ENCODE assay signal across 20 mouse cellular contexts in genomic region chr4:149283018-149283417, GRCm38 (mm10). TPM values are rescaled to one million over a fixed set of nuclear protein-coding genes. Genes with fewer than 3 reads are reported as not detected.
DNase-seq lines count a peak whose midpoint lies in the region; ATAC-seq and TF ChIP-seq lines count a peak whose summit lies in the region.
"Had no signal": no experiment of that assay in that cellular context is flagged by ENCODE, and none has a peak within 500 bp of the region (broad histone marks: within the 10 kb centered on the region; RNA-seq: fewer than 3 reads in every experiment).

No protein-coding gene starts in this region.

- no peaks in the 10 kb centered on the region for H3K27me3 ChIP-seq in forebrain, embryonic 16.5 days (replicated peaks; ENCODE audit: control insufficient read depth, insufficient read depth, low read length)
- H3K27me3 ChIP-seq: heart, embryonic 13.5 days had no signal

- H3K9ac ChIP-seq in forebrain, embryonic 16.5 days (replicated peaks; ENCODE audit: low read depth, low read length): no peak overlapping the region
- H3K9ac ChIP-seq: heart, embryonic 13.5 days had no signal

- no peak for TF ChIP-seq POLR2A in embryonic fibroblast, embryonic 13.5 days (IDR thresholded peaks at IDR 0.05; ENCODE audit: low read depth, low read length)

- peak overlapping the region; percentile 54; the same call in 1 of the 2 replicates for H3K27ac ChIP-seq in layer of hippocampus, adult 2 months
- H3K27ac ChIP-seq in embryonic fibroblast, embryonic 13.5 days (ENCODE audit: insufficient read depth, low read length): 0 out of 2 replicates have a peak overlapping the region, but pooled peaks have one; percentile 32
- no peak overlapping the region for H3K27ac ChIP-seq in forebrain, embryonic 16.5 days (ENCODE audit: low read length)
- H3K27ac ChIP-seq: heart, embryonic 13.5 days; limb, embryonic 10.5 days had no signal

- H3K4me3 ChIP-seq in layer of hippocampus, adult 2 months: no peak overlapping the region
- no peak overlapping the region for H3K4me3 ChIP-seq in embryonic fibroblast, embryonic 13.5 days (ENCODE audit: insufficient read depth, low read length)
- H3K4me3 ChIP-seq in forebrain, embryonic 16.5 days (replicated peaks; ENCODE audit: low read length): no peak overlapping the region
- H3K4me3 ChIP-seq: heart, embryonic 13.5 days; limb, embryonic 10.5 days had no signal

- H3K4me1 ChIP-seq in embryonic fibroblast, embryonic 13.5 days (ENCODE audit: control insufficient read depth, insufficient read depth, low read length): peaks cover 28% of the 10 kb centered on the region
- peaks cover 20% of the 10 kb centered on the region; the same call in 1 of the 2 replicates for H3K4me1 ChIP-seq in forebrain, embryonic 16.5 days (replicated peaks; ENCODE audit: control insufficient read depth, insufficient read depth, low read length)
- H3K4me1 ChIP-seq: limb, embryonic 10.5 days had no signal

- TF ChIP-seq CTCF in layer of hippocampus, adult 2 months (conservative IDR thresholded peaks at IDR 0.05): no peak
- TF ChIP-seq CTCF in embryonic fibroblast, embryonic 13.5 days (IDR thresholded peaks at IDR 0.05; ENCODE audit: borderline replicate concordance, insufficient read depth, low read length): no peak

- H3K9me3 ChIP-seq in forebrain, embryonic 16.5 days (ENCODE audit: control insufficient read depth, low read length): no peaks in the 10 kb centered on the region
- H3K9me3 ChIP-seq: heart, embryonic 13.5 days; limb, embryonic 10.5 days had no signal

- 87% methylated on average over 3 of the region's 3 CpGs for WGBS in forebrain, embryonic 16.5 days

- H3K4me2 ChIP-seq in forebrain, embryonic 16.5 days (ENCODE audit: low read length): no peak overlapping the region
- H3K4me2 ChIP-seq: heart, embryonic 13.5 days had no signal

- DNase-seq in adrenal gland, adult 2 months: peak; percentile 41
- DNase-seq in adrenal gland, postnatal 10 days: no peak
- DNase-seq in layer of hippocampus, adult 2 months (ENCODE audit: low spot score in 2 of 2): no peak
- DNase-seq in layer of hippocampus, postnatal 14 days (ENCODE audit: low spot score in 2 of 2): no peak
- peak; percentile 70 for DNase-seq in 3T3-L1 (ENCODE audit: low read depth, low spot score)
- no peak for DNase-seq in urinary bladder, postnatal 14 days (ENCODE audit: low spot score)
- DNase-seq: adrenal gland, adult 8-10 months; cerebellum, adult 9-11 months; kidney, adult 11 months; kidney, postnatal 25 days; lung, adult 18-20 months; lung, postnatal 4 days; right cerebral cortex, postnatal 4 days; thymus, postnatal 4 days had no signal

- no peak for ATAC-seq in forebrain, embryonic 16.5 days
- ATAC-seq: hindbrain, embryonic 16.5 days; midbrain, embryonic 16.5 days had no signal

- H3K36me3 ChIP-seq in forebrain, embryonic 16.5 days (ENCODE audit: control insufficient read depth, insufficient read depth): no peaks in the 10 kb centered on the region

RNA-seq across cellular contexts. Expression of gene Kif1b, which starts 24.5 kb away (rescaled TPM):
- total RNA-seq in adrenal gland, adult 2 months (2021): 100 to 1,000 TPM; 118 to 165 TPM
- 61.9 and 63.6 TPM in 2 replicates for polyA plus RNA-seq in adrenal gland, adult 2 months (2012; rRNA removed)
- total RNA-seq in adrenal gland, postnatal 10 days (2021): 100 to 1,000 TPM; 105 to 154 TPM
- 100 to 1,000 TPM; 403 to 414 TPM for total RNA-seq in layer of hippocampus, adult 2 months (2021)
- 100 to 1,000 TPM; 392 to 448 TPM for total RNA-seq in layer of hippocampus, postnatal 14 days (2021)
- polyA plus RNA-seq in embryonic fibroblast, embryonic 13.5 days (2011; ENCODE audit: insufficient read length, low read depth, missing spikeins): 79.8 and 84.1 TPM in 2 replicates
- polyA plus RNA-seq in forebrain, embryonic 16.5 days (2015; fragmentation: Nextera tagmentation; extraction: Ambion mirVana): 125 and 131 TPM in 2 replicates

Comparison
In these comparisons a context has a peak if more than half of its experiments do, and no peak if none do; other contexts are left out.
1. DNase-seq: peak in adrenal gland, adult 2 months (single experiment) and 3T3-L1 (single experiment); none in adrenal gland, postnatal 10 days (single experiment), layer of hippocampus, adult 2 months (0 of 2), layer of hippocampus, postnatal 14 days (0 of 2) and urinary bladder, postnatal 14 days (single experiment).